Mouse (Mus musculus): ENCODE measurements around the gene Atrnl1. TPM values are rescaled to one million over a fixed set of nuclear protein-coding genes. Genes with fewer than 3 reads are reported as not detected.

The Atrnl1 gene
- polyA plus RNA-seq, 1 experiment from 2014 or later, result 8.1 TPM

DNA sequence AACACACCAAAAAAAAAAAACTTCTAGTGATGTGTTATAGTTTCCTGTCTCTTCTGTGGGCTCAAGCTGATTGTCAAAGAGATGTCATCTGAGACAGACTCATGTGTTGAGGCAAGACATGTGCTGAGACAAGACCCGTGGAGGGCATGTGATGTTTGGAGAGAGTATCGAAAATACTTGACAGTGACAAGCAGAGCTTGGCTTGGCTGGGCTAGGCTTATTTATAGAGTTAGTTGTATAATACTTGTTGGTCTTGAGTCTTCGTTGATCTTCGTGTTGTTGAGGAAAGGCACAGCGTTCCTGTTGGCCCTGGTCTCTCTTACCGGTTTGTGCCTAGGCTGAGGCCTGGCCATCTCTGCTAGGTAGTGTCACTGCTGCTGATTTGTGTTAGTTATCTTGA is 469.3 kb downstream of the Atrnl1 start:
- Histone ChIP-seq H3K27ac (replicated peaks) (no peak overlapping the region), H3K27me3 (no peaks in the 10 kb centered on the region), H3K9me3 (no peaks in the 10 kb centered on the region), H3K4me3 (no peak overlapping the region), H3K9ac (no peak overlapping the region), H3K4me2 (no peak overlapping the region), H3K36me3 (no peaks in the 10 kb centered on the region), H3K4me1 (replicated peaks) (peaks cover 41% of the 10 kb centered on the region)
- no peak for ATAC-seq (ENCODE audit: low read depth)
- WGBS, result 95% methylated on average over 6 of the region's 6 CpGs

DNA sequence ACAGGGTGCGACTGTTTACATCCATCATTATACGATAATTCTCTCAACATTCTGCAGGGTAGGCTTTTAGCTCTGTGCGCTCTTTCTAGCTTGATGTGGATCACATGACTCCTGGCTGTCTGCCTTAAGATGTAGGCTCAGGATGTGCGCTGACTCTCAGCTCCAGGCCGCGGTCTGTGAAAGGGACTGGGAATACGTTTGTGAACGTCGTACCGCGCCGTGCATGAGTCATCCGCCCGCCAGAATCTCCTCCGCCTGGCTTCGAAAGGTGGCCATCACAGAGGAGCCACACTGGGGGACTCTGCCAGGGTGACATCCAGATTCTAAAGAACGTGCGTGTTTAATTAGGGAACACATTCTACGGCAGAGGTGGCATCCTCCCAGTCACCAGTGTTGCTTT is 471.9 kb downstream of the Atrnl1 start:
- WGBS, result 94% methylated on average over 19 of the region's 19 CpGs
- H3K9ac ChIP-seq, result no peak overlapping the region
- H3K4me2 ChIP-seq, result no peak overlapping the region
- no peak overlapping the region for H3K27ac ChIP-seq (replicated peaks)
- no peaks in the 10 kb centered on the region for H3K27me3 ChIP-seq
- no peak for ATAC-seq (ENCODE audit: low read depth)
- H3K36me3 ChIP-seq, result no peaks in the 10 kb centered on the region
- peaks cover 25% of the 10 kb centered on the region for H3K4me1 ChIP-seq (replicated peaks)
- H3K4me3 ChIP-seq, result no peak overlapping the region
- no peaks in the 10 kb centered on the region for H3K9me3 ChIP-seq

DNA sequence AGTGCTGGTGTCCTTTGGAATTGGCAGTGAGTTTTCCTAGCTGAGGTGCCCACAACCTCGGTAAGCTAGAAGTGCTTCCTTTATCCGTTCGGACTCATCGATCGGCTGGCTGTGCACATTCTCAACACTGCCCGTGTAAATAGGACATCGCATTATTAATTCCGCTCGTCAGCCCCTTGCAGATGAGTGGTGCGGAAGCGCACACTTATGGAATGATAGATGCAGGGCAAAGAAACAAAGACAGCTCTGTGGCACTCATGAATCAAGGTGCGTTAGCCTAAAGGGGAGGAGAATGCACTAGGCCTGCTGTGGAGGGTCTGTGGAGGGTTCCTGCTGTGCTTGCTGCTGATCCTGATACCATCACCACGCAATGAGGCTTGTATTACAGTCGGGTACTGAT is 474.0 kb downstream of the Atrnl1 start:
- Histone ChIP-seq H3K9me3 (no peaks in the 10 kb centered on the region), H3K4me2 (no peak overlapping the region), H3K9ac (no peak overlapping the region), H3K4me1 (replicated peaks) (peaks cover 18% of the 10 kb centered on the region), H3K27ac (replicated peaks) (no peak overlapping the region), H3K27me3 (no peaks in the 10 kb centered on the region), H3K4me3 (no peak overlapping the region), H3K36me3 (no peaks in the 10 kb centered on the region)
- no peak for ATAC-seq (ENCODE audit: low read depth)
- WGBS, result 65% methylated on average over 14 of the region's 14 CpGs

DNA sequence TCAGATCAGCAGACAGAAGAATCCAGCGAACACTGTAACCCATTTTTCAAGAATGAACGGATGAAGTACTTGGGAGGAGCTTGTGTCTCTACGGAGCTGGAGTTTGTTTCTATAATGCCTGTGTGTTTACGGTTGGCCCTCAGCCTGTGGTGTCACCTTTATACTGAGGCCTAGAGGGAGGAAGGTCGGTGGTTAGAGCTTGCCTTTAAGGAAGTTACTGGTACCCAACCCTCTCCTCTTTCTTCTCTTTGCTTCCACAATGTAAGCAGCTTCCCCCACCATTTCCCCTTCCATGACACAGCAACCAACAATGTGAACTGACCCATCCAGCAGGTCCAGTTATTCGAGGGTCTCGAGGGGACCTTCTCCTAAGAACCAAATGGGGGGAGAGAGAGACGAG is 475.9 kb downstream of the Atrnl1 start:
- H3K4me2 ChIP-seq, result no peak overlapping the region
- H3K9ac ChIP-seq, result no peak overlapping the region
- no peak overlapping the region for H3K4me3 ChIP-seq
- H3K4me1 ChIP-seq (replicated peaks), result peaks cover 18% of the 10 kb centered on the region
- no peak for ATAC-seq (ENCODE audit: low read depth)
- H3K9me3 ChIP-seq, result no peaks in the 10 kb centered on the region
- 87% methylated on average over 8 of the region's 8 CpGs for WGBS
- no peak overlapping the region for H3K27ac ChIP-seq (replicated peaks)
- no peaks in the 10 kb centered on the region for H3K27me3 ChIP-seq
- H3K36me3 ChIP-seq, result no peaks in the 10 kb centered on the region

DNA sequence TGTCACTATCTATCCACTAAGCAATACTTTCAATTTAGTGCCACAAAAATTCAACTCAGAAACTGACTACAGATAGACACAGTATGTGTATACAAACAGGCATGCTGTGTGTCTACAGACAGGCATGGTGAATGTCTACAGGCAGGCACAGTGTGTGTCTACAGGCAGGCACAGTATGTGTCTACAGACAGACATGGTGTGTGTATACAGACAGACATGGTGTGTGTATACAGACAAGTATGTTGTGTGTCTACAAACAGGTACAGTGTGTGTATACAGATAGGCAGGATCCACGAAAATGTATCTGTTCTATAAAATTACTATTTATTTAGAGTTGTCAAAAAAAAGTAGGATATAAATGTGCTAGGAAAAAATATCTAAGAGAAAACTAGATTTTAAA is 477.1 kb downstream of the Atrnl1 start:
- Histone ChIP-seq H3K36me3 (no peaks in the 10 kb centered on the region), H3K4me1 (replicated peaks) (peaks cover 18% of the 10 kb centered on the region), H3K4me3 (no peak overlapping the region), H3K9me3 (no peaks in the 10 kb centered on the region), H3K9ac (no peak overlapping the region), H3K27ac (replicated peaks) (no peak overlapping the region), H3K4me2 (no peak overlapping the region), H3K27me3 (no peaks in the 10 kb centered on the region)
- 75% methylated on average over 1 of the region's 1 CpGs for whole genome bisulfite sequencing
- no peak for ATAC-seq (ENCODE audit: low read depth)

DNA sequence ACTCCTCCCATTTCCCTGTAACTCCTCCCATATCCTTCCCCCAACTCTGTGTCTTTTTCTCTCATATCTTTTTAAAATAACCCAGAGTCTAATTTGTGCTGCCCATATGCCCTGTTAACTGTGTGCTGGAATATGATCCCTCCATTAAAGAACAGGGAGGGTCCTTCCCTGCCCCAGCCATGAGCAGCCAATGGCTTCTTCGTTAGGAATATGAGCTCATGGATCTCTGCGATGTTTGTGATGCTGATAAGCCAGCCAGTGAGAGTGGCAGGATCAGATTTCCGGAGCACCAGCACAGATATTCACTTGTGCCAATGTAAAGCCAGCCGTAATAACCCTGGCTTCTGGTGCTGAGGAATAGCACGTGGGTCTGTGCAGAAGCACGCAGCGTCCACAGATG is 477.6 kb downstream of the Atrnl1 start:
- Histone ChIP-seq H3K9me3 (no peaks in the 10 kb centered on the region), H3K27ac (replicated peaks) (no peak overlapping the region), H3K27me3 (no peaks in the 10 kb centered on the region), H3K4me3 (no peak overlapping the region), H3K4me2 (no peak overlapping the region), H3K4me1 (replicated peaks) (peaks cover 18% of the 10 kb centered on the region), H3K36me3 (no peaks in the 10 kb centered on the region), H3K9ac (no peak overlapping the region)
- ATAC-seq (ENCODE audit: low read depth), result no peak
- WGBS, result 81% methylated on average over 7 of the region's 7 CpGs

GRCm38 (mm10) chr19:58091911-58092310 is 481.1 kb downstream of the Atrnl1 start:
- no peak overlapping the region for H3K9ac ChIP-seq
- WGBS, result 93% methylated on average over 16 of the region's 16 CpGs
- H3K4me1 ChIP-seq (replicated peaks), result peaks cover 20% of the 10 kb centered on the region
- H3K27ac ChIP-seq (replicated peaks), result no peak overlapping the region
- no peaks in the 10 kb centered on the region for H3K27me3 ChIP-seq
- H3K4me2 ChIP-seq, result no peak overlapping the region
- ATAC-seq (ENCODE audit: low read depth), result no peak
- H3K36me3 ChIP-seq, result no peaks in the 10 kb centered on the region
- H3K9me3 ChIP-seq, result no peaks in the 10 kb centered on the region
- H3K4me3 ChIP-seq, result no peak overlapping the region

GRCm38 (mm10) chr19:58094781-58095543 is 484.1 kb downstream of the Atrnl1 start:
- no peaks in the 10 kb centered on the region for H3K36me3 ChIP-seq
- no peaks in the 10 kb centered on the region for H3K27me3 ChIP-seq
- no peak overlapping the region for H3K4me2 ChIP-seq
- no peak overlapping the region for H3K4me3 ChIP-seq
- H3K27ac ChIP-seq (replicated peaks), result peak overlapping the region; percentile 52; the same call in 1 of the 2 replicates
- peaks cover 20% of the 10 kb centered on the region for H3K4me1 ChIP-seq (replicated peaks)
- 18% methylated on average over 14 of the region's 14 CpGs for WGBS
- H3K9me3 ChIP-seq, result no peaks in the 10 kb centered on the region
- ATAC-seq (ENCODE audit: low read depth), result peak; percentile 82
- no peak overlapping the region for H3K9ac ChIP-seq

DNA sequence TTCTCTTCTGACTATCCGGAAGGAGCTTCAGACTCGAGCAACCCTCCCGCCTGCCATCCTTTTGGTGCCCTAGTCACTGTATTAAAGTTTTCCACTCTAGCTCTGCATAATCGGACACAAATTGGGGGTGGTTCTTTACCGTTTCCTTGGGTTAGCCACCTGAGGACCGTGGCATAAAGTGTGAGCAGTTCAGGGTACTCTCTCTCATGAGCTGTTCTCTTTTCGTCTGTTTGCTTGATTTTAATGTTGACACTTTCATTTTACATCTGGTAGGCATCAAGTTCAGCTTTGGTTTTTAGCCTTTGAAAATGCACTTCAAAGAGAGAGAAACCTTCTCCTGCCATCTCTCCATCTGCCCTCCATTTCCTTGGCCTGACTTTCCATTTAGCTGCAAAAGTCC is 484.9 kb downstream of the Atrnl1 start:
- H3K4me2 ChIP-seq, result no peak overlapping the region
- peak overlapping the region; percentile 38; the same call in 1 of the 2 replicates for H3K27ac ChIP-seq (replicated peaks)
- 71% methylated on average over 7 of the region's 7 CpGs for WGBS
- no peaks in the 10 kb centered on the region for H3K27me3 ChIP-seq
- H3K36me3 ChIP-seq, result no peaks in the 10 kb centered on the region
- ATAC-seq (ENCODE audit: low read depth), result no peak
- peaks cover 20% of the 10 kb centered on the region for H3K4me1 ChIP-seq (replicated peaks)
- no peak overlapping the region for H3K9ac ChIP-seq
- H3K4me3 ChIP-seq, result no peak overlapping the region
- no peaks in the 10 kb centered on the region for H3K9me3 ChIP-seq

- H3K9me3 ChIP-seq, result no peaks in the 10 kb centered on the region
- ATAC-seq (ENCODE audit: low read depth), result no peak
- H3K27ac ChIP-seq (replicated peaks), result no peak overlapping the region
- H3K4me2 ChIP-seq, result no peak overlapping the region
- no peak overlapping the region for H3K4me3 ChIP-seq
- H3K27me3 ChIP-seq, result no peaks in the 10 kb centered on the region; the same call in 1 of the 2 replicates
- no peaks in the 10 kb centered on the region for H3K36me3 ChIP-seq
- peaks cover 20% of the 10 kb centered on the region for H3K4me1 ChIP-seq (replicated peaks)
- no peak overlapping the region for H3K9ac ChIP-seq
- WGBS, result 82% methylated on average over 2 of the region's 2 CpGs
These were observed 486.4 kb downstream of the Atrnl1 start for GRCm38 (mm10) chr19:58097195-58097594.

- ATAC-seq (ENCODE audit: low read depth), result no peak
- H3K9ac ChIP-seq, result no peak overlapping the region
- H3K4me2 ChIP-seq, result no peak overlapping the region
- no peaks in the 10 kb centered on the region for H3K9me3 ChIP-seq
- H3K4me1 ChIP-seq (replicated peaks), result peaks cover 16% of the 10 kb centered on the region
- no peaks in the 10 kb centered on the region for H3K36me3 ChIP-seq
- 96% methylated on average over 5 of the region's 5 CpGs for WGBS
- no peak overlapping the region for H3K4me3 ChIP-seq
- no peak overlapping the region for H3K27ac ChIP-seq (replicated peaks)
- peaks cover 8% of the 10 kb centered on the region for H3K27me3 ChIP-seq
These were observed 488.7 kb downstream of the Atrnl1 start for GRCm38 (mm10) chr19:58099539-58099938.

- H3K9me3 ChIP-seq, result no peaks in the 10 kb centered on the region
- H3K4me3 ChIP-seq, result no peak overlapping the region
- no peak overlapping the region for H3K9ac ChIP-seq
- H3K27ac ChIP-seq (replicated peaks), result no peak overlapping the region
- 85% methylated on average over 4 of the region's 4 CpGs for WGBS
- peaks cover 12% of the 10 kb centered on the region for H3K27me3 ChIP-seq
- H3K36me3 ChIP-seq, result no peaks in the 10 kb centered on the region
- H3K4me1 ChIP-seq (replicated peaks), result peaks cover 8% of the 10 kb centered on the region; the same call in 1 of the 2 replicates
- no peak overlapping the region for H3K4me2 ChIP-seq
- no peak for ATAC-seq (ENCODE audit: low read depth)
These were observed 489.5 kb downstream of the Atrnl1 start for GRCm38 (mm10) chr19:58100381-58100780.

DNA sequence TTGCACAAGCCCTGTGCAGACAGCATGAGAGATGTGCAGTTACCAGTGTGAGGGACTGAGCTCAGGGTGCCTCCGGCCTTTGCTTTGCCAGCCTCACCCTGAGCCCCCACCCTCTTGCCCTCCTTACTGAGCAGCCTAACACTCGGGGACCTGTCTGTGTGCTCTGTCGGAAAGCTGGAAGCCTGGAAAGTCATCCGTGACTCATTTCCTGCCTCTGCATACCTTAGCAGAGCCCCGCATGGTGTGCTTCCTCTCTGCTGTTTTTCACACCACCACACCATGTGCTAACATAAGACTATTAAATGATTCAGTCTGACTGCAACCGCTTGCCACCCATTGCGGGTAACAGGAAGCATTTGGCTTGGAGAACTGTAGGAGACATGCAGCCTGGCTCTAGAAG is 493.7 kb downstream of the Atrnl1 start:
- H3K9ac ChIP-seq, result no peak overlapping the region
- WGBS, result 73% methylated on average over 7 of the region's 7 CpGs
- peaks cover 7% of the 10 kb centered on the region for H3K4me1 ChIP-seq (replicated peaks)
- no peaks in the 10 kb centered on the region for H3K36me3 ChIP-seq
- no peak overlapping the region for H3K27ac ChIP-seq (replicated peaks)
- no peak overlapping the region for H3K4me2 ChIP-seq
- no peaks in the 10 kb centered on the region for H3K9me3 ChIP-seq
- peaks cover 23% of the 10 kb centered on the region for H3K27me3 ChIP-seq
- no peak for ATAC-seq (ENCODE audit: low read depth)
- H3K4me3 ChIP-seq, result no peak overlapping the region

All from neural tube, embryonic 13.5 days (tissue).